Comparison of ENCODE assay signal across 26 mouse cellular contexts in genomic region chr4:57940631-57941030, GRCm38 (mm10). TPM values are rescaled to one million over a fixed set of nuclear protein-coding genes. Genes with fewer than 3 reads are reported as not detected.
DNase-seq lines count a peak whose midpoint lies in the region; ATAC-seq and TF ChIP-seq lines count a peak whose summit lies in the region.
"Had no signal": no experiment of that assay in that cellular context is flagged by ENCODE, and none has a peak within 500 bp of the region (broad histone marks: within the 10 kb centered on the region; RNA-seq: fewer than 3 reads in every experiment).

No protein-coding gene starts in this region.

- H3K36me3 ChIP-seq in midbrain, embryonic 11.5 days (ENCODE audit: control insufficient read depth, insufficient read depth, low read length): peaks cover 9% of the 10 kb centered on the region; the same call in 1 of the 2 replicates
- H3K36me3 ChIP-seq in midbrain, postnatal 0 days (ENCODE audit: insufficient read depth, low read length): 0 out of 2 replicates have a peak, but pooled peaks cover 3% of the 10 kb centered on the region
- H3K36me3 ChIP-seq in intestine, embryonic 16.5 days (ENCODE audit: control insufficient read depth, insufficient read depth, low read length): no peaks in the 10 kb centered on the region
- peaks cover 23% of the 10 kb centered on the region for H3K36me3 ChIP-seq in small intestine, adult 2 months (ENCODE audit: control insufficient read depth, insufficient read depth, low read length)

- no peak overlapping the region for H3K27ac ChIP-seq in midbrain, embryonic 11.5 days (ENCODE audit: low read depth, low read length)
- no peak overlapping the region for H3K27ac ChIP-seq in midbrain, postnatal 0 days (ENCODE audit: low read depth, low read length)
- no peak overlapping the region for H3K27ac ChIP-seq in intestine, embryonic 16.5 days (ENCODE audit: low read length)
- H3K27ac ChIP-seq in small intestine, adult 2 months (ENCODE audit: insufficient read depth, low read depth, low read length): peak overlapping the region; percentile 79
- H3K27ac ChIP-seq: embryonic facial prominence, embryonic 10.5 days; embryonic facial prominence, embryonic 12.5 days; forebrain, embryonic 13.5 days had no signal

- no peak for TF ChIP-seq POLR2A in small intestine, adult 2 months (IDR thresholded peaks at IDR 0.05; ENCODE audit: low read depth, low read length)

- no peak for TF ChIP-seq CTCF in midbrain, postnatal 0 days (IDR thresholded peaks at IDR 0.05)
- no peak for TF ChIP-seq CTCF in small intestine, adult 2 months (IDR thresholded peaks at IDR 0.05; ENCODE audit: extremely low read depth, insufficient read length, insufficient replicate concordance, low read depth, low read length)

- no peaks in the 10 kb centered on the region for H3K4me1 ChIP-seq in midbrain, embryonic 11.5 days (ENCODE audit: control insufficient read depth, insufficient read depth, low read length)
- no peaks in the 10 kb centered on the region for H3K4me1 ChIP-seq in midbrain, postnatal 0 days (ENCODE audit: insufficient read depth, low read length)
- no peaks in the 10 kb centered on the region; the same call in 1 of the 2 replicates for H3K4me1 ChIP-seq in intestine, embryonic 16.5 days (ENCODE audit: control insufficient read depth, insufficient read depth, low read length)
- peaks cover 13% of the 10 kb centered on the region; the same call in 1 of the 2 replicates for H3K4me1 ChIP-seq in small intestine, adult 2 months (ENCODE audit: control insufficient read depth, insufficient read depth, insufficient read length, low read length)
- H3K4me1 ChIP-seq: embryonic facial prominence, embryonic 10.5 days; embryonic facial prominence, embryonic 12.5 days; forebrain, embryonic 13.5 days had no signal

- no peak for ATAC-seq in midbrain, embryonic 11.5 days (ENCODE audit: low FRiP score)
- ATAC-seq in midbrain, postnatal 0 days (ENCODE audit: low FRiP score): no peak
- peak; percentile 47; the same call in 1 of the 2 replicates for ATAC-seq in intestine, embryonic 16.5 days
- ATAC-seq: activated CD4-positive, CD25-positive, alpha-beta regulatory T cell, adult 4 months; CD4-positive, CD25-positive, alpha-beta regulatory T cell, adult 4 months; forebrain, embryonic 13.5 days; Patski had no signal

- intact Hi-C loops in heart, postnatal 10 days (cut with DNase I): no loop called here

- peak; percentile 66 for DNase-seq in heart, adult 11 months
- no peak for DNase-seq in heart, postnatal 10 days
- peak; percentile 53 for DNase-seq in midbrain, embryonic 11.5 days (ENCODE audit: low spot score, missing footprints)
- DNase-seq in midbrain, postnatal 0 days (ENCODE audit: low spot score): no peak
- no peak for DNase-seq in urinary bladder, postnatal 10 days (ENCODE audit: low spot score)
- DNase-seq in kidney, adult 11 months: no peak
- DNase-seq: adrenal gland, adult 8-10 months; adrenal gland, postnatal 14 days; adrenal gland, postnatal 36 days; B cell, adult 2 months; cerebellum, adult 11-12 months; cerebellum, adult 2 months; cerebellum, adult 9-10 months; cerebellum, postnatal 10 days; cerebellum, postnatal 25 days had no signal

- H3K9ac ChIP-seq in midbrain, embryonic 11.5 days (ENCODE audit: low read length): no peak overlapping the region
- no peak overlapping the region for H3K9ac ChIP-seq in midbrain, postnatal 0 days (replicated peaks; ENCODE audit: low read length, poor library complexity, severe bottlenecking)
- no peak overlapping the region for H3K9ac ChIP-seq in intestine, embryonic 16.5 days (ENCODE audit: low read depth, low read length)
- H3K9ac ChIP-seq: embryonic facial prominence, embryonic 12.5 days; forebrain, embryonic 13.5 days had no signal

- H3K27me3 ChIP-seq in midbrain, embryonic 11.5 days (ENCODE audit: control insufficient read depth, insufficient read depth, low read length): no peaks in the 10 kb centered on the region
- no peaks in the 10 kb centered on the region for H3K27me3 ChIP-seq in midbrain, postnatal 0 days (ENCODE audit: insufficient read depth, low read length)
- H3K27me3 ChIP-seq in intestine, embryonic 16.5 days (replicated peaks; ENCODE audit: control insufficient read depth, insufficient read depth, low read length): no peaks in the 10 kb centered on the region
- H3K27me3 ChIP-seq in small intestine, adult 2 months (ENCODE audit: control insufficient read depth, insufficient read depth, low read length): no peaks in the 10 kb centered on the region
- H3K27me3 ChIP-seq: CH12.LX; embryonic facial prominence, embryonic 12.5 days; forebrain, embryonic 13.5 days; Patski had no signal

- no peaks in the 10 kb centered on the region for H3K9me3 ChIP-seq in midbrain, embryonic 11.5 days (ENCODE audit: control insufficient read depth, low read length)
- no peaks in the 10 kb centered on the region for H3K9me3 ChIP-seq in midbrain, postnatal 0 days (ENCODE audit: low read length)
- H3K9me3 ChIP-seq in intestine, embryonic 16.5 days (ENCODE audit: control insufficient read depth, low read length): no peaks in the 10 kb centered on the region
- H3K9me3 ChIP-seq: embryonic facial prominence, embryonic 10.5 days; embryonic facial prominence, embryonic 12.5 days; forebrain, embryonic 13.5 days; G1E had no signal

- 90% methylated on average over 4 of the region's 4 CpGs for WGBS in midbrain, embryonic 11.5 days
- WGBS in midbrain, postnatal 0 days: 95% methylated on average over 4 of the region's 4 CpGs
- 73% methylated on average over 4 of the region's 4 CpGs for WGBS in intestine, embryonic 16.5 days
- 50% methylated on average over 4 of the region's 4 CpGs for WGBS in small intestine, adult 2 months

- no peak overlapping the region for H3K4me2 ChIP-seq in midbrain, embryonic 11.5 days
- H3K4me2 ChIP-seq in midbrain, postnatal 0 days (ENCODE audit: low read depth, low read length, poor library complexity, severe bottlenecking): no peak overlapping the region
- no peak overlapping the region for H3K4me2 ChIP-seq in intestine, embryonic 16.5 days (ENCODE audit: low read depth, low read length)
- H3K4me2 ChIP-seq: embryonic facial prominence, embryonic 12.5 days; forebrain, embryonic 13.5 days had no signal

- no peak overlapping the region for H3K4me3 ChIP-seq in midbrain, embryonic 11.5 days (ENCODE audit: low read depth, low read length)
- no peak overlapping the region for H3K4me3 ChIP-seq in midbrain, postnatal 0 days (ENCODE audit: low read depth, low read length)
- H3K4me3 ChIP-seq in intestine, embryonic 16.5 days (ENCODE audit: low read length): no peak overlapping the region
- H3K4me3 ChIP-seq in small intestine, adult 2 months (ENCODE audit: low read depth, low read length): no peak overlapping the region
- H3K4me3 ChIP-seq: embryonic facial prominence, embryonic 10.5 days; embryonic facial prominence, embryonic 12.5 days; forebrain, embryonic 13.5 days had no signal

RNA-seq across cellular contexts. Expression of gene Txn1, which starts 15.6 kb away (rescaled TPM):
- 100 to 1,000 TPM; 161 to 178 TPM for total RNA-seq in heart, postnatal 10 days (2021)
- polyA plus RNA-seq in midbrain, embryonic 11.5 days (2014; fragmentation: Nextera tagmentation; extraction: Ambion mirVana): 404 and 408 TPM in 2 replicates
- 96.5 and 122 TPM in 2 replicates for total RNA-seq in midbrain, postnatal 0 days (2014; rRNA removed)
- polyA plus RNA-seq in midbrain, postnatal 0 days (2015; fragmentation: Nextera tagmentation; extraction: Ambion mirVana): 352 and 374 TPM in 2 replicates
- polyA plus RNA-seq in intestine, embryonic 16.5 days (2015; fragmentation: Nextera tagmentation; extraction: Ambion mirVana): 666 and 671 TPM in 2 replicates
- polyA plus RNA-seq in small intestine, adult 2 months (2012; rRNA removed): 67.4 and 181 TPM in 2 replicates

RNA-seq across cellular contexts. Expression of gene D630039A03Rik, which starts 24.5 kb away (rescaled TPM):
- under 1 TPM; 0.19 to 0.20 TPM for total RNA-seq in heart, postnatal 10 days (2021)
- polyA plus RNA-seq in midbrain, embryonic 11.5 days (2014; fragmentation: Nextera tagmentation; extraction: Ambion mirVana): 0.04 TPM in 1 of 2 replicates, not detected in the other
- 0.27 TPM in 1 of 2 replicates, not detected in the other for total RNA-seq in midbrain, postnatal 0 days (2014; rRNA removed)
- 0.10 and 0.18 TPM in 2 replicates for polyA plus RNA-seq in midbrain, postnatal 0 days (2015; fragmentation: Nextera tagmentation; extraction: Ambion mirVana)
- 13.3 and 14.1 TPM in 2 replicates for polyA plus RNA-seq in intestine, embryonic 16.5 days (2015; fragmentation: Nextera tagmentation; extraction: Ambion mirVana)
- polyA plus RNA-seq in small intestine, adult 2 months (2012; rRNA removed): 3.2 and 13.4 TPM in 2 replicates
- total RNA-seq: CH12.LX had no signal
- polyA plus RNA-seq: forebrain, embryonic 11.5 days; G1E had no signal

Comparison
In these comparisons a context has a peak if more than half of its experiments do, and no peak if none do; other contexts are left out.
1. DNase-seq: peak in heart, adult 11 months (single experiment) and midbrain, embryonic 11.5 days (single experiment); none in heart, postnatal 10 days (0 of 2), midbrain, postnatal 0 days (single experiment), urinary bladder, postnatal 10 days (single experiment) and kidney, adult 11 months (single experiment).